Mouse (Mus musculus) heart, adult 2 months (tissue): Measurements from ENCODE around the gene Rab31. TPM values are rescaled to one million over a fixed set of nuclear protein-coding genes. Genes with fewer than 3 reads are reported as not detected.

Source experiments
- DNase-seq, 2 experiments: peaks; one replicate each; pipeline ENCODE4 v3.0.0; 2021
- H3K27ac ChIP-seq: fragments of 200-600 bp; 2 replicates; pipeline ENCODE4 v1.8.1; 2022
- H3K27me3 ChIP-seq: fragments of 200-500 bp; 2 replicates; pipeline ENCODE4 v1.6.1; 2012; ENCODE audit warnings: mild to moderate bottlenecking, low read length, inconsistent platforms, mixed read lengths; ENCODE audit not compliant: control insufficient read depth, insufficient read depth
- H3K36me3 ChIP-seq: fragments of 200-500 bp; 2 replicates; pipeline ENCODE4 v1.6.1; 2012; ENCODE audit warnings: low read length, inconsistent platforms; ENCODE audit not compliant: control insufficient read depth, insufficient read depth
- H3K4me1 ChIP-seq: fragments of 200-500 bp; 2 replicates; pipeline ENCODE4 v1.6.1; 2011; ENCODE audit warnings: low read length; ENCODE audit not compliant: control insufficient read depth, insufficient read depth
- H3K4me3 ChIP-seq: fragments of 200-600 bp; 2 replicates; pipeline ENCODE4 v1.8.1; 2022
- H3K79me2 ChIP-seq: fragments of 200-500 bp; replicated peaks from 2 replicates; pipeline ENCODE4 v1.6.1; 2012; ENCODE audit warnings: mild to moderate bottlenecking, inconsistent platforms, low read length, moderate library complexity, mixed read lengths; ENCODE audit not compliant: control insufficient read depth, insufficient read depth
- H3K9ac ChIP-seq: fragments of 200-500 bp; 2 replicates; pipeline ENCODE4 v1.6.1; 2012; ENCODE audit warnings: low read depth, mild to moderate bottlenecking, control low read depth, inconsistent platforms, low read length, mixed read lengths
- CTCF ChIP-seq: fragments of 200-600 bp; IDR thresholded peaks from 2 replicates; pipeline ENCODE4 v1.8.1; 2022; ENCODE audit warnings: antibody characterized with exemption, mild to moderate bottlenecking, moderate library complexity
- EP300 ChIP-seq: fragments of 200-500 bp; IDR thresholded peaks from 2 replicates; pipeline ENCODE4 v1.6.1; 2011; ENCODE audit warnings: low read depth, low read length, control low read depth; ENCODE audit not compliant: insufficient read depth
- POLR2A ChIP-seq: fragments of 200-500 bp; IDR thresholded peaks from 2 replicates; pipeline ENCODE4 v1.6.1; 2011; ENCODE audit warnings: mild to moderate bottlenecking, low read depth, low read length, control low read depth; ENCODE audit not compliant: insufficient read depth
- WGBS: fragments of 180-500 bp; shearing (Covaris S2); methylation state at CpG from one replicate; pipeline ENCODE4 v1.1.7; 2018; 5-methylcytosine and 5-hydroxymethylcytosine counted together
- intact Hi-C: fragments of 180-260 bp; cut with DNase I; formaldehyde crosslinking; loops from one replicate; pipeline ENCODE4 v1.15.1; 2025
- polyA plus RNA-seq: library from polyadenylated mRNA; depleted of rRNA; stranded (reverse); fragments of >200 nt; gene quantifications from 2 replicates; pipeline ENCODE4 v1.2.3, GENCODE M21; 2012
- total RNA-seq, 2 experiments: library from RNA; stranded (reverse); gene quantifications; 2 replicates each; pipeline ENCODE4 v1.2.3; 2021

Rab31 gene
- total and polyA plus RNA-seq, 3 experiments = 12.5 to 16.5 (median 13.0) TPM

- Histone ChIP-seq H3K27ac (no peak overlapping the region), H3K4me3 (no peak overlapping the region), H3K27me3 (no peaks in the 10 kb centered on the region), H3K79me2 (no peaks in the 10 kb centered on the region), H3K4me1 (no peaks in the 10 kb centered on the region; the same call in 1 of the 2 replicates), H3K36me3 (no peaks in the 10 kb centered on the region; the same call in 1 of the 2 replicates), H3K9ac (no peak overlapping the region)
- intact Hi-C loops = no loop called here
- 89% methylated on average over 4 of the region's 4 CpGs for WGBS
- TF ChIP-seq POLR2A (no peak), CTCF (no peak), EP300 (no peak)
- DNase-seq = no peak
These were observed 103.5 kb downstream of the Rab31 start for GRCm38 (mm10) chr17:65669061-65669460.

GRCm38 (mm10) chr17:65667792-65668191 lies 104.8 kb downstream of the Rab31 start:
- H3K4me1 ChIP-seq = no peaks in the 10 kb centered on the region; the same call in none of the 2 replicates
- intact Hi-C loops = no loop called here
- no peak overlapping the region for H3K27ac ChIP-seq
- no peaks in the 10 kb centered on the region for H3K79me2 ChIP-seq
- DNase-seq = no peak
- TF ChIP-seq CTCF (no peak), POLR2A (no peak), EP300 (no peak)
- no peak overlapping the region for H3K4me3 ChIP-seq
- H3K36me3 ChIP-seq = no peaks in the 10 kb centered on the region; the same call in 1 of the 2 replicates
- H3K27me3 ChIP-seq = no peaks in the 10 kb centered on the region
- WGBS = 94% methylated on average over 14 of the region's 14 CpGs
- H3K9ac ChIP-seq = no peak overlapping the region

- H3K4me3 ChIP-seq = no peak overlapping the region
- H3K27me3 ChIP-seq = no peaks in the 10 kb centered on the region
- no peaks in the 10 kb centered on the region; the same call in 1 of the 2 replicates for H3K36me3 ChIP-seq
- intact Hi-C loops = no loop called here
- TF ChIP-seq CTCF (no peak), EP300 (0 out of 2 replicates have a peak, but pooled peaks have one; percentile 18), POLR2A (no peak)
- no peak overlapping the region for H3K9ac ChIP-seq
- H3K27ac ChIP-seq = no peak overlapping the region
- no peaks in the 10 kb centered on the region; the same call in none of the 2 replicates for H3K4me1 ChIP-seq
- 61% methylated on average over 17 of the region's 17 CpGs for WGBS
- peak; percentile 43 to 50 for DNase-seq
- no peaks in the 10 kb centered on the region for H3K79me2 ChIP-seq
These were observed 106.0 kb downstream of the Rab31 start for GRCm38 (mm10) chr17:65666388-65667161.

GRCm38 (mm10) chr17:65665786-65666387 lies 106.7 kb downstream of the Rab31 start:
- Histone ChIP-seq H3K4me1 (no peaks in the 10 kb centered on the region; the same call in none of the 2 replicates), H3K79me2 (no peaks in the 10 kb centered on the region), H3K4me3 (no peak overlapping the region), H3K27ac (no peak overlapping the region), H3K27me3 (no peaks in the 10 kb centered on the region), H3K9ac (no peak overlapping the region), H3K36me3 (no peaks in the 10 kb centered on the region; the same call in 1 of the 2 replicates)
- intact Hi-C loops = no loop called here
- no peak for DNase-seq
- no peak for TF ChIP-seq EP300
- no peak for TF ChIP-seq CTCF
- no peak for TF ChIP-seq POLR2A
- WGBS = 79% methylated on average over 12 of the region's 12 CpGs

- intact Hi-C loops = no loop called here
- Histone ChIP-seq H3K4me1 (no peaks in the 10 kb centered on the region; the same call in none of the 2 replicates), H3K27me3 (no peaks in the 10 kb centered on the region), H3K79me2 (no peaks in the 10 kb centered on the region), H3K27ac (no peak overlapping the region), H3K4me3 (no peak overlapping the region), H3K9ac (no peak overlapping the region), H3K36me3 (no peaks in the 10 kb centered on the region; the same call in 1 of the 2 replicates)
- WGBS = 87% methylated on average over 14 of the region's 14 CpGs
- DNase-seq = no peak
- TF ChIP-seq CTCF = no peak
- TF ChIP-seq POLR2A = no peak
- TF ChIP-seq EP300 = no peak
These were observed 109.0 kb downstream of the Rab31 start for GRCm38 (mm10) chr17:65663329-65664078.
